Mouse (Mus musculus) embryonic stem cell, embryonic (primary cell): ENCODE measurements around the gene Clta.

ENCODE experiments used
- CTCF ChIA-PET, 4 experiments: fragments of 300-600 bp in 2 of 4; fragments of 350-600 bp in 2 of 4; sonication (Branson Sonifier 250); formaldehyde crosslinking; loops; one replicate each; lab custom pipeline; 2022; ENCODE audit warnings: inconsistent platforms in 2 of 4; lab: Charles Lee
- POLR2A ChIA-PET, 4 experiments: fragments of 300-600 bp in 2 of 4; fragments of 350-600 bp in 2 of 4; sonication (Branson Sonifier 250); formaldehyde crosslinking; loops; one replicate each; lab custom pipeline; 2022; ENCODE audit warnings: antibody characterized with exemption in 4 of 4, inconsistent platforms in 1 of 4; lab: Charles Lee

Gene Clta

DNA sequence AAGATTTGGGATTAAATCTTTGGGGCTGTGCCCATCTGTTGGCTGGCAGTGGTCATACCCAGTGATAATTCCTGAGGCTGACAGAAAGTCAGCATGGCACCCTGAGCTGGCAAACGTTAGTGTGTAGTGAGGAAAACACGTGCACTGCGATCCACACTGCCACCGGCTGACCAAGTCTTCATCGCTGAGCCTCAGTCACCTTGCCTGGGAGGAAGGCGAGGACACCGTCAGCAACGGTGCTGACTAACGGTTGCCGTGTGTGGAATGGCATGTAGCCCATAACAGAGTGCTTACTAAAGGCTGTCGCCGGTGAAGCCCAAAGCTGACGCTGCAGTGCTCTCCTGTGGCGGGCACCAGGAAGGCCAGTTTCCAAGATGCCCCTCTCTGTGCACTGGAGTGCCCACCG, 25.4 kb downstream of the Clta start:
- ChIA-PET CTCF (no interaction called here), POLR2A (interaction anchor here in 2 of 4 experiments (0.6 to 3.0 kb wide), 8 partner anchors 10 to 38 kb away, joined by 3 to 17 read pairs (median 5); no protein-coding TSS in a partner anchor)

GRCm38 (mm10) chr4:44031521-44031920, 27.3 kb downstream of the Clta start:
- ChIA-PET POLR2A (interaction anchor here in 3 of 4 experiments (0.7 to 3.4 kb wide), 9 partner anchors 10 to 30 kb away, joined by 3 to 32 read pairs (median 6); no protein-coding TSS in a partner anchor), CTCF (no interaction called here)

GRCm38 (mm10) chr4:44036455-44036854, 32.2 kb downstream of the Clta start:
- ChIA-PET CTCF (no interaction called here), POLR2A (interaction anchor here in 2 of 4 experiments (0.6 to 1.6 kb wide), 9 partner anchors 13 to 67 kb away, joined by 3 to 7 read pairs (median 3); partner anchors contain the start of gene Gne (in 1 of the 2))

DNA sequence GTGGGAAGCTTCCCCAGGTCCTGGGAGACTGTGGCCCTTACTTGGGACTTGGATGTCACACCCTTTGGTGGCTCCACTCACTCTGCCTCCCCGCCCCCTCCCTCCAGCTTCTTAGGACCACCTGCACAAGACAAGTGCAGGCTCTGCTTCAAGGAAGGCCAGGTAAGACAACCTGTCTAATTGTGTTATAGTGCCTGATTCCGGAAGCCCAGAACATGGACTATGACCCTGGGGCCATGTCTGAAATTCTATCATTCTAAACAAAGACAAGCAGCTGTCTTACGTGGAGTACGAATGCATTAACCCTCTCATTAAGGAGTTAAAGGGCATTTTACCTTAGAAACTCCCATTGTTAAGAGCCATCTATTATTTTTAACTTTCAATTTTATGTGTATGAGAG, 36.5 kb downstream of the Clta start:
- POLR2A ChIA-PET = interaction anchor here in 3 of 4 experiments (0.6 to 2.0 kb wide), 13 partner anchors 9 to 379 kb away, joined by 3 to 6 read pairs (median 3); no protein-coding TSS in a partner anchor
- CTCF ChIA-PET = interaction anchor here in 1 of 4 experiments (0.5 to 1.0 kb wide), 2 partner anchors 17 to 367 kb away, joined by 3 to 14 read pairs; no protein-coding TSS in a partner anchor

GRCm38 (mm10) chr4:44042429-44042828, 38.2 kb downstream of the Clta start:
- ChIA-PET POLR2A (interaction anchor here in 2 of 4 experiments (0.5 to 2.0 kb wide), 5 partner anchors 15 to 55 kb away, joined by 3 to 6 read pairs (median 3); no protein-coding TSS in a partner anchor), CTCF (interaction anchor here in 1 of 4 experiments (0.6 kb wide), 1 partner anchor 84 kb away, joined by 3 read pairs; no protein-coding TSS in a partner anchor)

- POLR2A ChIA-PET = interaction anchor here in 2 of 4 experiments (0.7 kb wide), 2 partner anchors 14 to 55 kb away, joined by 3 to 4 read pairs; no protein-coding TSS in a partner anchor
- CTCF ChIA-PET = interaction anchor here in 1 of 4 experiments (0.6 kb wide), 1 partner anchor 85 kb away, joined by 3 read pairs; no protein-coding TSS in a partner anchor
Measured at GRCm38 (mm10) chr4:44043182-44043581, 38.9 kb downstream of the Clta start.

DNA sequence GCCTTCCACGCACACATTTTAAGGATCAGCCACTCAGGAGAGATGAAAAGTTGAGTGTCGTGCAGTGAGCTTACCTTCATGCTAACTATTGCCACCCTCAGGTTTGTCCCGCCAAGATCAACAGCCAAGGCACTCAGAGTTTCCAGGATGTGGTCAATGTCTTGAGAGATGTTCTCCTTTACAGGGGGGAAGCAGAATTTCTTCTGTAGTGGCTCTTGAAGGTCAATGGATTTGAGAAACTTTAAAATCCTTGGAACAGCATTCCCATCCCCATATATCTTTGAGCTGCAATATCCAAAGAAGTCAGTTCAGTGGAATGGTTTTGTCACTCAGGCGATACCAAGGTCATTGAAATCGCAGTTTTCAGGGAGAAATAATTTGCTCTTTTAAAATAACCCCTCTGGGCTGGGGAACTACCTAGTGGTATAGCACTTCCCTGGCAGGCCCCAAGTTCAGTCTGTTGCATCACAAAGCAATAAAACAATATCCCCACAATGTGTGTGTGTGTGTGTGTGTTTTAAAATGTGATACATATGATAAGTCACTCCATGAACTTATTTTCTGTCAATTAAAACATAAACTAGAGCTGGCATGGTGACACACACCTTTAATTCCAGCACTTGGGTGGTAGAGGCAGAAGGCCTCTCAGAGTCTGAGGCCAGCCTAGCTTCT, 40.6 kb downstream of the Clta start:
- ChIA-PET CTCF (no interaction called here), POLR2A (interaction anchor here in 2 of 4 experiments (1.4 to 2.2 kb wide), 2 partner anchors 10 to 32 kb away, joined by 3 to 5 read pairs; no protein-coding TSS in a partner anchor)

- CTCF ChIA-PET = no interaction called here
- POLR2A ChIA-PET = interaction anchor here in 2 of 4 experiments (0.5 to 2.2 kb wide), 3 partner anchors 12 to 111 kb away, joined by 3 to 5 read pairs (median 3); no protein-coding TSS in a partner anchor
Measured at GRCm38 (mm10) chr4:44046066-44046465, 41.8 kb downstream of the Clta start.

DNA sequence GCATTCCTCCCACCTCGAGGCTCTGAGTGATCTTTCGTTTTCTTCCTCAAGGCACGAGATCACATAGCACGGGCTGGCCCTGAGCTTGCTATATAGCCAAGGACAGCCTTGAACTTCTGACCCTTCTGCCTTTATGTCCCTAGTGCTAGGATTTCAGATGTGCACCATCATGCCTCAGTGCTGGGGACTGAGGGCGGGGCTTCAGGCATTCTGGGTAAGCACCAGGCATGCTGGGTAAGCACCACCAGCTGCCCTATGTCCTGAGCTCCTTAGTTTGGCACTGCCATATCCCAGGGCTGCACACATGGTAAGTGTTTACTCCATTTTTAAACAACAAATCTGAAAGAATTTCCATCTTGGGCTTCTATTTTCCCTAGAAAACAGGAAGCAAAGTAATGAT, 45.6 kb downstream of the Clta start:
- POLR2A ChIA-PET = interaction anchor here (0.6 to 3.1 kb wide), 30 partner anchors 8 to 706 kb away, joined by 3 to 29 read pairs (median 4); partner anchors contain the start of gene Gne (in 1 of the 4)

DNA sequence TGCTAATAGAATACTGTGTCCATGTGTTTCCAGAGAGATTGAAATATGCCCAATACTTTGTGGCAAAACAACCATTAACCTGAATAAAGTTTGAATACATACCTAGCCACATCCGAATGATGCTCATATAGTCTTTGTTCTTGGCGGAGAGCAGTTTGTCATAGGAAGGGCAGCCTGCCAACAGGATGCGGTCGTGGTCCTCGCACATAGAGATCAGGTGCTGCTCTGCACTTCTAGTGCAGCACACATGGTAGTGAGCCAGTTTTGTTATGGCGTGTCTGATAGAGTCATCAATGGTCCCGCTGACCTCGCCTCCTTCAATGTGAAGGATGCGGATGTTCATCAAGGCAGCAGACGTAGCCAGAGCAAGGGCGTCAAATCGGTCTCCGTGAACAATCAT, 55.4 kb downstream of the Clta start:
- ChIA-PET POLR2A (interaction anchor here in 3 of 4 experiments (0.9 to 3.4 kb wide), 4 partner anchors 10 to 30 kb away, joined by 3 to 29 read pairs (median 4); no protein-coding TSS in a partner anchor), CTCF (no interaction called here)

More for the DNA sequence above, 45.6 kb downstream of the Clta start:
- CTCF ChIA-PET = interaction anchor here in 3 of 4 experiments (1.2 to 1.8 kb wide), 6 partner anchors 12 to 143 kb away, joined by 3 to 8 read pairs (median 4); partner anchors contain the start of gene Ccin (in 1 of the 3)

DNA sequence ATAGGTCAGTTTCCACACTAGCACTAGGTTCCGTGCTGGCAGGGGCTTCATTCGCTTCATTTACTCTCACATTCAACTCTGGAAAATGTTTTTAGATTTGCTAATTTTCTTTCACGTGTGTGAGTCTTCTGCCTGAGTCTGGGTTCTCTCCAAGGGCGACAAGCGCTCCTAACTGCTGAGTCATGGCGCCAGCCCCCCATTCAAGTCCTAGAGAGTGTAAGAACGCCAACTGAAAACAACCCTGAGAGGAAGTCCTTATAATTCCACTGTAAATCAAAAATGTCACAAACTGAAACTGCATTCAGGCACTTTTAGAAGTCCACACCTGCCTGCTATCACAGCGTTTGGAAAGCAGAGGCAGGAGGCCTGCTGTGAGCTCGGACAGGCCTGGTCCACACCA, 57.8 kb downstream of the Clta start:
- ChIA-PET CTCF (interaction anchor here (0.6 to 1.1 kb wide), 7 partner anchors 12 to 471 kb away, joined by 3 to 8 read pairs (median 3); no protein-coding TSS in a partner anchor), POLR2A (interaction anchor here (0.5 to 3.4 kb wide), 35 partner anchors 9 to 1501 kb away, joined by 3 to 29 read pairs (median 3); no protein-coding TSS in a partner anchor)

DNA sequence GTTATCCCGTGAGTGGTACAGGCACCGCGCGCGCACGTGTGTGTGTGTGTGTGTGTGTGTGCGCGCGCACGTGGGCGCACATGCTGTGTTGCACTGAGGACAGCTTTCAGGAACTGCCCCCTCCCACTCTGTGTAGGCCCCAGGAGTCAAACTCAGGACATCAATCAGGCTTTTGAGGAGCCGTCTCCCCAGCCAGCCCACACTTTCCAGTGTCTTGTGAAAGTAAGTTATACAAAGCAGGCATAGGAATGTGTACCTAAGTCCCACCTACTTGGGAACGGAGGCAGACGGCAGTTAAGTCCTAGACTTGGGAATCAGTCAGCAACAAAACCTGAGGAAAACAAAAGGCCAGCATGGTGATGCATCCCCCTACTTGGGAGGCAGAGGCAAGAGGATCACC, 58.6 kb downstream of the Clta start:
- CTCF ChIA-PET = interaction anchor here (0.5 to 1.1 kb wide), 5 partner anchors 50 to 584 kb away, joined by 3 to 4 read pairs (median 3); no protein-coding TSS in a partner anchor

GRCm38 (mm10) chr4:44065355-44066025, 61.2 kb downstream of the Clta start:
- ChIA-PET CTCF (interaction anchor here in 3 of 4 experiments (0.6 to 2.7 kb wide), 13 partner anchors 8 to 495 kb away, joined by 3 to 26 read pairs (median 3); no protein-coding TSS in a partner anchor), POLR2A (interaction anchor here in 3 of 4 experiments (0.7 to 2.6 kb wide), 19 partner anchors 9 to 507 kb away, joined by 3 to 12 read pairs (median 4); partner anchors contain the start of gene Gne (in 1 of the 3))

More for the DNA sequence above, 58.6 kb downstream of the Clta start:
- POLR2A ChIA-PET = interaction anchor here (0.5 to 3.4 kb wide), 26 partner anchors 9 to 266 kb away, joined by 3 to 29 read pairs (median 4); no protein-coding TSS in a partner anchor

GRCm38 (mm10) chr4:44066891-44067290, 62.6 kb downstream of the Clta start:
- POLR2A ChIA-PET = interaction anchor here in 2 of 4 experiments (0.5 to 2.6 kb wide), 11 partner anchors 9 to 94 kb away, joined by 3 to 12 read pairs (median 3); partner anchors contain the start of gene Gne (in 1 of the 2)
- CTCF ChIA-PET = interaction anchor here (0.6 to 2.7 kb wide), 6 partner anchors 48 to 1079 kb away, joined by 3 to 26 read pairs (median 5); no protein-coding TSS in a partner anchor

- POLR2A ChIA-PET = interaction anchor here in 3 of 4 experiments (0.5 to 1.6 kb wide), 7 partner anchors 10 to 178 kb away, joined by 3 to 9 read pairs (median 4); partner anchors contain the start of gene Gne (in 1 of the 3)
Measured at GRCm38 (mm10) chr4:44068736-44069135, 64.5 kb downstream of the Clta start.

DNA sequence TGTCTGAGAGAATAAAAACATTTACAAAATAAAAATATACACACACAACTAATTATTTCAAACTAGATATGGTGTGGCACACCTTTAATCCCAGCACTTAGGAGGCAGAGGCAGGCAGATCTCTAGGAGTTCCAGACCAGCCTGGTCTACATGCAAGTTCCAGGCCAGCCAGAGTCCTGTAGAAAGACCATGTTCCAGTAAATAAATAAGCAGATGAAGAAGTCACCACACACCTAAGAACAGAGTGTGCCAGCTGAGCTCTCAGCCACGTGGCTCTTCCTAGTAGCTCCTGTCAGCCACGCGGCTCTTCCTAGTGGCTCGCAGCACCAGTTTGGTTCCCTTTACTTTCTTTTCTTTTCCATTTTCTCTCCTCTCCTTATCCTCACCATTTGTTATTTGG, 65.2 kb downstream of the Clta start:
- CTCF ChIA-PET = interaction anchor here in 1 of 4 experiments (1.3 kb wide), 1 partner anchor 50 kb away, joined by 3 read pairs; no protein-coding TSS in a partner anchor
- POLR2A ChIA-PET = interaction anchor here in 2 of 4 experiments (1.2 to 1.6 kb wide), 3 partner anchors 11 to 57 kb away, joined by 3 to 9 read pairs (median 3); partner anchors contain the start of gene Gne (in 1 of the 2)

More at GRCm38 (mm10) chr4:44068736-44069135, 64.5 kb downstream of the Clta start:
- CTCF ChIA-PET = interaction anchor here in 1 of 4 experiments (1.3 kb wide), 1 partner anchor 51 kb away, joined by 3 read pairs; no protein-coding TSS in a partner anchor

DNA sequence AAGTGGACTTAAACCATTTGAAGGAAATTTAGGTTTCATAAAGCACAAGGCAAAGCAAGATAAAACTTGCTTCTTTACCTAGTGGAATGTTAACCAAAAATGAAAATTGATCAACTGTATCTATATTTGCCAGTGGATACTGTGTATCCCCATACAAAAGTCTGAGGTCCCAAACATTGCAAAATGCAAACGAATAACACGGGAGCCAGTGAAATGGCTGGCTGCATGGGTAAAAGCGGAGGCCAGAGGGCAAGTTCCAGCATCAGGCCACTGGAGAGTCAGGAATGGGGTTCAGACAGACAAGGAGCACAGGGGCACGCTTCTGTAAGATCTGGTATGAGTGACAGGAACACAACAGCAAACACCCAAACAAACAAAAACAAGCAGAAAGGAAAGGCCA, 66.4 kb downstream of the Clta start:
- POLR2A ChIA-PET = interaction anchor here in 1 of 4 experiments (1.4 kb wide), 1 partner anchor 42 kb away, joined by 6 read pairs; no protein-coding TSS in a partner anchor
- CTCF ChIA-PET = no interaction called here
